Mouse (Mus musculus) stomach, postnatal 0 days (tissue): ENCODE results near the gene Lhx4. TPM values are rescaled to one million over a fixed set of nuclear protein-coding genes. Genes with fewer than 3 reads are reported as not detected.

Source experiments
- ATAC-seq: fragments of 200-750 bp; cut with Nextera tagmentation; 2 replicates; pipeline ENCODE4 v1.8.0; 2017; ENCODE audit not compliant: low FRiP score, low TSS enrichment
- DNase-seq: peaks from one replicate; pipeline ENCODE4 v3.0.0-alpha.2; 2016; ENCODE audit warnings: low spot score
- H3K27ac ChIP-seq: fragments of 300-500 bp; sonication (generic); replicated peaks from 2 replicates; pipeline ENCODE4 v1.5.1; 2014; ENCODE audit warnings: mild to moderate bottlenecking, control low read depth
- H3K27me3 ChIP-seq: fragments of 300-500 bp; sonication (generic); 2 replicates; pipeline ENCODE4 v1.6.1; 2014; ENCODE audit warnings: low read length; ENCODE audit not compliant: control insufficient read depth, insufficient read depth
- H3K36me3 ChIP-seq: fragments of 300-500 bp; sonication (generic); 2 replicates; pipeline ENCODE4 v1.6.1; 2014; ENCODE audit warnings: low read length, mixed read lengths; ENCODE audit not compliant: control insufficient read depth, insufficient read depth
- H3K4me1 ChIP-seq: fragments of 300-500 bp; sonication (generic); replicated peaks from 2 replicates; pipeline ENCODE4 v1.6.1; 2014; ENCODE audit warnings: antibody characterized with exemption; ENCODE audit not compliant: control insufficient read depth, insufficient read depth
- H3K4me2 ChIP-seq: fragments of 300-500 bp; sonication (generic); replicated peaks from 2 replicates; pipeline ENCODE4 v1.6.1; 2014; ENCODE audit warnings: low read depth, mild to moderate bottlenecking, control low read depth, moderate library complexity
- H3K4me3 ChIP-seq: fragments of 300-500 bp; sonication (generic); 2 replicates; pipeline ENCODE4 v1.5.1; 2014; ENCODE audit warnings: low read depth, low read length, control low read depth
- H3K9ac ChIP-seq: fragments of 300-500 bp; sonication (generic); 2 replicates; pipeline ENCODE4 v1.6.1; 2014; ENCODE audit warnings: mild to moderate bottlenecking, low read length, control low read depth, mixed read lengths
- H3K9me3 ChIP-seq: fragments of 300-500 bp; sonication (generic); 2 replicates; pipeline ENCODE4 v1.6.1; 2016; ENCODE audit warnings: low read length; ENCODE audit not compliant: control insufficient read depth
- CTCF ChIP-seq: IDR thresholded peaks from 2 replicates; pipeline ENCODE4 v1.5.1; 2016; ENCODE audit warnings: antibody characterized with exemption, low read depth, mild to moderate bottlenecking, moderate library complexity
- EP300 ChIP-seq: optimal IDR thresholded peaks from 2 replicates; pipeline ENCODE3; 2016; ENCODE audit warnings: antibody characterized with exemption
- WGBS: fragments of 180-500 bp; shearing (Covaris S2); extraction: QIAGEN DNeasy Blood & Tissue Kit; methylation state at CpG from one replicate; pipeline ENCODE4 v1.1.7; 2014; 5-methylcytosine and 5-hydroxymethylcytosine counted together
- polyA plus RNA-seq: library from polyadenylated mRNA; unstranded; fragments of >200 nt; fragmentation: Nextera tagmentation; extraction: Ambion mirVana; gene quantifications from 2 replicates; pipeline ENCODE4 v1.2.1, GENCODE M21; 2015

Lhx4 gene
- polyA plus RNA-seq, 1 experiment from 2014 or later = 0.10 TPM

GRCm38 (mm10) chr1:155741378-155741945, 10.0 kb downstream of the Lhx4 start:
- TF ChIP-seq CTCF (no peak), EP300 (no peak)
- peak overlapping the region; percentile 49 for H3K4me3 ChIP-seq
- ATAC-seq (no peak), DNase-seq (no peak)
- H3K9ac ChIP-seq = no peak overlapping the region
- WGBS = 2% methylated on average over 34 of the region's 34 CpGs
- peaks cover 46% of the 10 kb centered on the region for H3K27me3 ChIP-seq
- no peaks in the 10 kb centered on the region for H3K36me3 ChIP-seq
- no peak overlapping the region for H3K27ac ChIP-seq
- no peaks in the 10 kb centered on the region for H3K9me3 ChIP-seq
- 0 out of 2 replicates have a peak, but pooled peaks cover 6% of the 10 kb centered on the region for H3K4me1 ChIP-seq
- H3K4me2 ChIP-seq = peak overlapping the region; percentile 88

- Histone ChIP-seq H3K36me3 (no peaks in the 10 kb centered on the region), H3K4me3 (peak overlapping the region; percentile 49), H3K4me1 (0 out of 2 replicates have a peak, but pooled peaks cover 6% of the 10 kb centered on the region), H3K27ac (no peak overlapping the region), H3K27me3 (peaks cover 46% of the 10 kb centered on the region), H3K9ac (no peak overlapping the region), H3K4me2 (peak overlapping the region; percentile 88), H3K9me3 (no peaks in the 10 kb centered on the region)
- WGBS = under 1% methylated on average over 44 of the region's 44 CpGs
- ATAC-seq (no peak), DNase-seq (peak; percentile 22)
- no peak for TF ChIP-seq EP300
- 0 out of 2 replicates have a peak, but pooled peaks have one; percentile 7 for TF ChIP-seq CTCF
Observed at GRCm38 (mm10) chr1:155740622-155741377, 10.7 kb downstream of the Lhx4 start.

GRCm38 (mm10) chr1:155737809-155738383, 13.6 kb downstream of the Lhx4 start:
- 2% methylated on average over 25 of the region's 25 CpGs for WGBS
- Histone ChIP-seq H3K4me1 (0 out of 2 replicates have a peak, but pooled peaks cover 6% of the 10 kb centered on the region), H3K9me3 (no peaks in the 10 kb centered on the region), H3K27ac (no peak overlapping the region), H3K9ac (no peak overlapping the region), H3K36me3 (no peaks in the 10 kb centered on the region), H3K27me3 (peaks cover 50% of the 10 kb centered on the region), H3K4me3 (0 out of 2 replicates have a peak overlapping the region, but pooled peaks have one; percentile 8), H3K4me2 (no peak overlapping the region)
- ATAC-seq (no peak), DNase-seq (no peak)
- TF ChIP-seq CTCF (no peak), EP300 (no peak)

GRCm38 (mm10) chr1:155737017-155737808, 14.3 kb downstream of the Lhx4 start:
- H3K27me3 ChIP-seq = peaks cover 48% of the 10 kb centered on the region
- 0 out of 2 replicates have a peak overlapping the region, but pooled peaks have one; percentile 8 for H3K4me3 ChIP-seq
- ATAC-seq (no peak), DNase-seq (no peak)
- no peak overlapping the region for H3K9ac ChIP-seq
- H3K4me1 ChIP-seq = 0 out of 2 replicates have a peak, but pooled peaks cover 4% of the 10 kb centered on the region
- no peak overlapping the region for H3K4me2 ChIP-seq
- 1% methylated on average over 58 of the region's 58 CpGs for WGBS
- no peaks in the 10 kb centered on the region for H3K9me3 ChIP-seq
- H3K36me3 ChIP-seq = no peaks in the 10 kb centered on the region
- no peak overlapping the region for H3K27ac ChIP-seq
- no peak for TF ChIP-seq EP300
- no peak for TF ChIP-seq CTCF

- 2% methylated on average over 26 of the region's 26 CpGs for WGBS
- TF ChIP-seq CTCF = no peak
- no peak for TF ChIP-seq EP300
- H3K9ac ChIP-seq = no peak overlapping the region
- no peaks in the 10 kb centered on the region for H3K9me3 ChIP-seq
- H3K36me3 ChIP-seq = no peaks in the 10 kb centered on the region
- DNase-seq = no peak
- H3K4me1 ChIP-seq = no peaks in the 10 kb centered on the region
- H3K4me2 ChIP-seq = no peak overlapping the region
- H3K27me3 ChIP-seq = peaks cover 41% of the 10 kb centered on the region
- ATAC-seq = no peak
- no peak overlapping the region for H3K27ac ChIP-seq
- no peak overlapping the region for H3K4me3 ChIP-seq
Observed at GRCm38 (mm10) chr1:155736096-155736825, 15.2 kb downstream of the Lhx4 start.
